Mouse (Mus musculus) forebrain, embryonic 11.5 days (tissue): ENCODE measurements at regions not wholly inside any gene's neighbourhood (a gene's known extent, or its start where the extent isn't known, plus 50 kb on each side); places are given as distances from the start of the nearest gene placed in this dataset.

Source experiments
- ATAC-seq: fragments of 200-750 bp; cut with Nextera tagmentation; replicated peaks from 2 replicates; pipeline ENCODE4 v1.8.0; 2017; ENCODE audit warnings: moderate TSS enrichment; ENCODE audit not compliant: low FRiP score
- DNase-seq: peaks from one replicate; pipeline ENCODE4 v3.0.0-alpha.2; 2017; ENCODE audit warnings: low spot score
- H3K27ac ChIP-seq: fragments of 300-500 bp; sonication (generic); 2 replicates; pipeline ENCODE4 v1.5.1; 2014; ENCODE audit warnings: low read depth, low read length
- H3K27me3 ChIP-seq: fragments of 300-500 bp; sonication (generic); 2 replicates; pipeline ENCODE4 v1.6.1; 2014; ENCODE audit warnings: mild to moderate bottlenecking, low read length, mixed read lengths; ENCODE audit not compliant: control insufficient read depth, insufficient read depth
- H3K36me3 ChIP-seq: fragments of 300-500 bp; sonication (generic); 2 replicates; pipeline ENCODE4 v1.6.1; 2014; ENCODE audit warnings: mild to moderate bottlenecking, low read length, moderate library complexity, mixed read lengths; ENCODE audit not compliant: control insufficient read depth, insufficient read depth
- H3K4me1 ChIP-seq: fragments of 300-500 bp; sonication (generic); replicated peaks from 2 replicates; pipeline ENCODE4 v1.6.1; 2014; ENCODE audit warnings: low read length, mixed read lengths; ENCODE audit not compliant: control insufficient read depth, insufficient read depth
- H3K4me2 ChIP-seq: fragments of 300-500 bp; sonication (generic); 2 replicates; pipeline ENCODE4 v1.6.1; 2014; ENCODE audit warnings: low read depth, mild to moderate bottlenecking, low read length, moderate library complexity, mixed read lengths; ENCODE audit not compliant: severe bottlenecking
- H3K4me3 ChIP-seq: fragments of 300-500 bp; sonication (generic); 2 replicates; pipeline ENCODE4 v1.5.1; 2014; ENCODE audit warnings: low read depth, low read length
- H3K9ac ChIP-seq: fragments of 300-500 bp; sonication (generic); 2 replicates; pipeline ENCODE4 v1.6.1; 2014; ENCODE audit warnings: low read length
- H3K9me3 ChIP-seq: fragments of 300-500 bp; sonication (generic); 2 replicates; pipeline ENCODE4 v1.6.1; 2016; ENCODE audit warnings: low read length, mixed read lengths; ENCODE audit not compliant: control insufficient read depth
- WGBS: fragments of 180-500 bp; shearing (Covaris S2); extraction: QIAGEN DNeasy Blood & Tissue Kit; methylation state at CpG from one replicate; pipeline ENCODE4 v1.1.7; 2014; 5-methylcytosine and 5-hydroxymethylcytosine counted together

GRCm38 (mm10) chr14:91889141-91889631 lies 2001.3 kb downstream of the Pcdh9 start:
- WGBS = 89% methylated on average over 9 of the region's 9 CpGs
- ATAC-seq = no peak
- no peak overlapping the region for H3K9ac ChIP-seq

GRCm38 (mm10) chr14:91865935-91866664 lies 2024.4 kb downstream of the Pcdh9 start:
- 61% methylated on average over 5 of the region's 5 CpGs for WGBS

More at GRCm38 (mm10) chr14:91889141-91889631, 2001.3 kb downstream of the Pcdh9 start:
- H3K36me3 ChIP-seq = no peaks in the 10 kb centered on the region
- no peaks in the 10 kb centered on the region for H3K27me3 ChIP-seq
- no peak overlapping the region for H3K4me2 ChIP-seq
- no peak for DNase-seq
- no peaks in the 10 kb centered on the region for H3K9me3 ChIP-seq
- H3K4me1 ChIP-seq = no peaks in the 10 kb centered on the region
- H3K27ac ChIP-seq = no peak overlapping the region
- no peak overlapping the region for H3K4me3 ChIP-seq

GRCm38 (mm10) chr14:91852258-91852657 lies 2038.2 kb downstream of the Pcdh9 start:
- no peaks in the 10 kb centered on the region for H3K36me3 ChIP-seq
- H3K27me3 ChIP-seq = no peaks in the 10 kb centered on the region
- H3K4me2 ChIP-seq = no peak overlapping the region
- H3K9me3 ChIP-seq = no peaks in the 10 kb centered on the region
- DNase-seq = no peak
- no peak for ATAC-seq
- WGBS = 92% methylated on average over 8 of the region's 8 CpGs
- no peak overlapping the region for H3K27ac ChIP-seq
- no peak overlapping the region for H3K4me3 ChIP-seq
- H3K4me1 ChIP-seq = no peaks in the 10 kb centered on the region
- no peak overlapping the region for H3K9ac ChIP-seq

More at GRCm38 (mm10) chr14:91865935-91866664, 2024.4 kb downstream of the Pcdh9 start:
- no peak overlapping the region for H3K4me3 ChIP-seq
- H3K36me3 ChIP-seq = no peaks in the 10 kb centered on the region
- no peak overlapping the region for H3K4me2 ChIP-seq
- ATAC-seq = peak; percentile 58
- no peaks in the 10 kb centered on the region for H3K27me3 ChIP-seq
- H3K9ac ChIP-seq = no peak overlapping the region
- H3K9me3 ChIP-seq = no peaks in the 10 kb centered on the region
- DNase-seq = no peak
- H3K27ac ChIP-seq = no peak overlapping the region
- no peaks in the 10 kb centered on the region for H3K4me1 ChIP-seq
